Mouse (Mus musculus): ENCODE data around the gene Map4k4.

Gene Map4k4

DNA sequence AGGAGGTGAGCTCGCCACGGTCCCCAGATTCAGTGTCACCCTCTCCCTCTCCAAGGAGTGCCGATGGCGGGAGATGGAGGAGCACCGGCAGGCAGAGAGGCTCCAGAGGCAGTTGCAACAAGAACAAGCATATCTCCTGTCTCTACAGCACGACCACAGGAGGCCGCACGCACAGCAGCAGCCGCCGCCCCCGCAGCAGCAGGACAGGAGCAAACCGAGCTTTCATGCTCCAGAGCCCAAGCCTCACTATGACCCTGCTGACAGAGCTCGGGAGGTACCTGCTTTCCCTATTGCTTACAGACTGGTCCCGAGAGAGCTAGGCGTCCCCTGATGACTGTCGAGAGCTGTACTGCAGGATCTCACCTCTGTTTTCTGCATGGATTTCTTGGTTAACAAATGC, 99.8 kb downstream of the Map4k4 start:
- DNase-seq (ENCODE audit: inconsistent ontology term) = no peak

DNA sequence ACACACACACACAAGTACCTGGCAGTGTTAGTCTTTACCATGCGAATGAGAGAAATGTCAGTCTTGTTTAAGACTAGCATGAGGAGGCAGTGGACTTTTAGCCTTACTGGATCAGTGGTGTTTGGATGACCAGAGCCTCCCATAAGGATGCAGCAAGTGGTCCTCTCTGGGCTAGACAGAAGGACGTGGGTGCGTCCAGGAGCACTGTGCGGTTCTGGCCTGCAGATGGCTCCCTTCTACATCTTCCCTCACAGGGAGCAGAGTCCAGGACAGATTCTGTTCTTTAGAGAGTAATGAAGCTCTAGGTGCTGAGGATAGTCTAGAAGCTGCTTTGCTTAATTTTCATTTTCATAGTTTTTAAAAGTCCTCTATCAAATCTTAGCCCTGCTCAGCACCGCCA, 100.2 kb downstream of the Map4k4 start:
- no peak for DNase-seq (ENCODE audit: inconsistent ontology term)

DNA sequence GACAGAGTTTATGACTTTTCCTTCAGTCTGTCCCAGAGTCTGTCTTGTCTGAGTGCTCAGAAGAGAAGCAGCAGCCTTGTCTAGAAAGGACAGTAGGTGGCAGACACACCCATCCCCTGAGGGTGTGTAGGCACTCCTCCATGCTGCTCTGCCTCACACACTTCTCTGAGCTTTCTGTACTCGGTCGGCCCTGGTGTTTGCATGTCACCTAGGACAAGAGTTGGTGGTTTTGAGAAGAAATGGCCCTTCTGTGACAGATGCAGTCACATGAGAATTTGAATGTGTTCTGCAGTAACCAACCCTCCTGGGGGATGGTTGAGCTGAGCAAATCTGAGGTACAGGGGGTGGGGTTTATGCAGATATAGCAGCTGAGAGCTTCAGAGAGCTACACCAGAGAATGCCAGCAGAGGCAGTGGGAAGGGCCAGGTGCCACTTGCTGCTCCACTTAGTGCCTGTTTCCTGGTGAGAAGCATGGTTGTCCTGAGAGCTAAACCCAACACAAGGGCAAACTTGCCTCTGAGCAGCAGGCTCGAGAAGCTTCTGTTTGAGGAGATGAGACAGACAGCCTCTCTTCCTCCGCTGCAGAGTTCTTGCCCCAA, 101.5 kb downstream of the Map4k4 start:
- DNase-seq (ENCODE audit: inconsistent ontology term) = no peak

DNA sequence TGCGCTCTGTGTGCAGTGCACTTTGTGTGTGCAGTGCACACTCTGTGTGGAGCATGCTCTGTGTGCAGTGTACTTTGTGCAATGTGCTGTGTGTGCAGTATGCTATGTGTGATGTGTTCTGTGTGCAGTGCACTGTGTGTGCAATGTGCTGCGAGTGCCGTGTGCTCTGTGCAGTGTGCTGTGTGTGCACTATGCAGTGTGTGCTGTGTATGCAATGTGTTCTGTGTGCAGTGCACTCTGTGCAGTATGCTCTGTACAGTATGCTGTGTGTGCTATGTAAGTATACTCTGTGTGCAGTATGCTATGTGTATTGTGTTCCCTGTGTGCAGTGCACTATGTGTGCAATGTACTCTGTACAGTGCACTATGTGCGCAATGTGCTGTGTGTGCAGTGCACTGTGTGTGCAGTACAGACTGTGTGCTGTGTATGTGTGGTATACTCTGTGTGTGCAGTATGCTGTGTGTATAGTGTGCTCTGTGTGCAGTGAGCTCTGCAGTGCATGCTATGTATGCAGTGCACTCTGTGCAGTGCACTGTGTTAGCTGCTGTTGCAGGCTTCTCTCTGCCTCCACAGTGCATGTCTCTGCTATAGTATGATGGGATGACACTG, 105.4 kb downstream of the Map4k4 start:
- DNase-seq (ENCODE audit: inconsistent ontology term) = no peak

DNA sequence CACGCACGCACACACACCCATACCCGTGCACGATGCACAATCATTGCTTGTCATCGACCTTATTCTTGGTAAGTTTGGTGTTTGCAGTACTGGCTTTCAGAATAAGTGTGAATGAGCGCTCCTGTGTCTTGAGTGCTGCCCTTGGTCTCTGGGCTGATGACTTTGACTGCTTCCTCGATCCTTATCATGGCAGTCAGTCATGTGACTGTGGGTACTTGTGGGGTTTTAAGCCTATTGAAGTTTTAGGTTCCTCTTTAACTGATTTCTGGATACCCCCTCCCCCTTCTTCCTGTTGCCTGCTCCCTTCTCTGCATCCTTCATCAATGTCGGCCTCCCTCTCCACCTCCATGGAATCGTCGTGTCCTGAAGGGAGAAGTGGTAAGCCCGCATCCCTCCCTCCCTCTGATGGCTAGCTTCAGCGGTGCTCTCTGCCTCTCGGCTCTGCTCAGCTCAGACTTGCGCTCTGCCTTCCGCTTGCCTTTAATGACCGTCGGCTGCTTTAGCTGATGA, 107.3 kb downstream of the Map4k4 start:
- no peak for DNase-seq (ENCODE audit: inconsistent ontology term)

DNA sequence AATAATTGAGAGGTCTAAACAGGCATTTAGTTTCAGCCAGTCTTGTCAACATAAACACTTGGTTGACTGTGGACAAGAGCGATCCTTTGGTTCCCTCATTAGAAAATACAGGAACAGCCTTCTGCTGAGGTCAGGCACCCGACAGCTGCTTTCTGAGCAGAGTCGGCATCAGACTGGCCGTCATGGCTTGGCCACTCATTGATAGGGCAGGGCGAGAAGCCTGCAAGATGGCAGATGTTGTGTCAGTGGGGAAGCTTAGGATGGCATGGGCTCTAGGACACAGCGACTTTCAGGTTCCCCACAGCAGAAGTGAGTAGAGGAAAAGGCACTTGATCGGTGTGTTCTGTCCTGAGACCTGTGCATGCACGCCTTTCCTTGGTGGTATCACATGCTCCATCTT, 112.0 kb downstream of the Map4k4 start:
- DNase-seq (ENCODE audit: inconsistent ontology term) = no peak

DNA sequence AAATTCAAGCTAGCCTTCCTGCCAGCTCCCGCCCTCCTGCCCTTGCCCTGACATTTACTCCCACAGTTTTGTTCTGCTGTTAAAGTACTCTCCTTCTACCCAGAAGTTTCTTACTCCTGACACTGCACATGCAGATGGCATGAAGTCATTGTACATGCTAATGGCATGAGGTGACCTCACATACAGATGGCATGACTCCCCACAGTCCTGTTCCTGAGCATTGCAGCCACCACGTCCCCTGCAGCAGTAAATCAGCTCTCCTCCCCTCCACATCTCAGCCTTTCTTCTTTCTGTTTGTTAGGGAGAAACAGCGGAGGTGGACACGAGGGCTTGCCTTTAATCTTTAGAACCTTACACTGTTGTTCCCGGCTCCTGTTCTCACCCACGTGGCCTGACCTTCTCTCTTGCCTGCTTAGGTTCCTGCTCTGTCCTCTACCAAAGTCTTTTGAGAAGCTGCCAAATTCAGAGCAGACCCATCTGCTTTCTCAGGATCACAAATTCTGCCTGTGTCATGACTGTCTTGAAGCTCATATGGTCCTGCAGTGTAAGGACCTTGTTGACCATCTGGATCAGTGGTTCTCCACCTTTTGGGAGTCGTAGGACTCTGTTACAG, 114.5 kb downstream of the Map4k4 start:
- DNase-seq (ENCODE audit: inconsistent ontology term) = no peak

DNA sequence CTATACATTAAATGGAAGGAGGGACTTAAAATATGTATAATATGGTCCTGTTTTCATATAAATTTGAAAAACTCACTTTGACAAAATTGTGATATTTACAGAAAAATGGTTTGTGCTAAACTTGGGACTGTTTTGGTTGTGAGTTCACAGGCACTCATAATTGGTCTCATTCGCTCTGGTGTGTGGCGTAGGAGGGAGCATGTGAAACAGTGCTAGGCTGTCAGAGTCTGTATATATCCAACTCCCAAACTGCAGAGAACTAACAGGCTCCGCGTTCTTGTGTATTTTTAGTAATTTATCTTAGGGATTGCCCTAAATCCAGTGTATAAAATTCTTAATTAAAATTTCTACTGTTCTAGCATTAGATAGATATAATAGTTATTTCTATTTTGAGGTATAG, 120.9 kb downstream of the Map4k4 start:
- no peak for DNase-seq (ENCODE audit: inconsistent ontology term)

DNA sequence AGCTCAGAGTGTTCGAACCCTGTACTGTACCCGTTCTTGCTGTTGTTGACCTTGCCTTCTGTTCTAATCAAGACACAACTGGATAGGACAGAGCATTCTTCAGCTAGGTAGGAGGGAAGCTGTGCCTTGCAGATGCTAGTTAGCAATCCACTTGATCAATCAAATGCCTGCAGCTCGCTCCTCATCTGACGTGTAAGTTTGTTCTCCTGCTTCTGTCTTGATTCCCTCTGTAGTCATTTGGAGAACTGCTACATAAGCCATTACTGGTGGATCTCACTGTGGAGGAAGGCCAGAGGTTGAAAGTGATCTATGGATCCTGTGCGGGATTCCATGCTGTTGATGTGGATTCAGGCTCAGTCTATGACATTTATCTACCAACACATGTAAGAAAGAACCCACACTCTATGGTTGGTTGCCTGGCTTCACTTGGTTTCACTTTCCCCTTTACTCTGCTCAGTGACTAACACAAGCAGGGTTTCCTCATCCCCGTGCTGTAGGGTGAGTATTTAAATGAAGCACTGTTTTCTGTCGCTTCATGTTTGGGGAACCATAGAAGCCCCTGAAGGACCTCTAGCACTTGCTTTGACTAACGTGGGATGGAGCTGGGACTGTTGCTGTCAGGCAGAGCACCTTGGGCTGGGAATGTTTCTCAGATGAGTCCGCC, 121.9 kb downstream of the Map4k4 start:
- DNase-seq (ENCODE audit: inconsistent ontology term) = no peak

DNA sequence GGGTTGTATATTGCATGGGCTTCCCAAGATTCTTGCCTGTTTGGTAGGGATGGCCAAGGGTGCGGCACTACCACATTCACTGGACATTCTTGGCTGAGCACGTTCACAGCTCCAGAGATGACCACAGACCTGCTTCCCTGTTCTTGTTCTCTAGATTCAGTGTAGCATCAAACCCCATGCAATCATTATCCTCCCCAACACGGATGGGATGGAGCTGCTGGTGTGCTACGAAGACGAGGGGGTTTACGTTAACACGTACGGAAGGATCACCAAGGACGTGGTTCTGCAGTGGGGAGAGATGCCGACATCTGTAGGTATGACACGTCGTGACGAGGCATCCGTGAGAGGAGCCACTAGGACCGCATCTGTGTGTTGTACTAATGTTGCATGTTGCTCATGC, 122.5 kb downstream of the Map4k4 start:
- no peak for DNase-seq (ENCODE audit: inconsistent ontology term)

DNA sequence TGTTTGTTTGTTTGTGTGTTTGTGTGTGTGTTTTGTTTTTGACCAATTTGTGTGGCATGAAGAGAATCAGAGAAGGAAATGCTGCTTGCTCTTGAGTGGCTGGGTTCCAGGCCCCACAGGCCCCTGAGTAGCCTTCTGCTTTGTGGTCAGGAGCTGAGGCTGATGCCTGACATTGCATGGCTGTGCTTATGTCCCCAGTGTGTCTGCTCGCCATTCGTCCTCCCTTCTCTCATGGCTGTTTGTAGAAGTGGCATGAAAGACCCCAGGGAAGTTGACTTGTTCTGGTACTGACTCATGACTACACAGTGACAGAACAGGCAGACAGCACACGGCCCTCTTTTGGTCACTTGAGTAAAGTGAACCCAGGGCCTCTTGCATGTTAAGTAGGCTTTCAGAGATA, 123.0 kb downstream of the Map4k4 start:
- DNase-seq (ENCODE audit: inconsistent ontology term) = no peak

DNA sequence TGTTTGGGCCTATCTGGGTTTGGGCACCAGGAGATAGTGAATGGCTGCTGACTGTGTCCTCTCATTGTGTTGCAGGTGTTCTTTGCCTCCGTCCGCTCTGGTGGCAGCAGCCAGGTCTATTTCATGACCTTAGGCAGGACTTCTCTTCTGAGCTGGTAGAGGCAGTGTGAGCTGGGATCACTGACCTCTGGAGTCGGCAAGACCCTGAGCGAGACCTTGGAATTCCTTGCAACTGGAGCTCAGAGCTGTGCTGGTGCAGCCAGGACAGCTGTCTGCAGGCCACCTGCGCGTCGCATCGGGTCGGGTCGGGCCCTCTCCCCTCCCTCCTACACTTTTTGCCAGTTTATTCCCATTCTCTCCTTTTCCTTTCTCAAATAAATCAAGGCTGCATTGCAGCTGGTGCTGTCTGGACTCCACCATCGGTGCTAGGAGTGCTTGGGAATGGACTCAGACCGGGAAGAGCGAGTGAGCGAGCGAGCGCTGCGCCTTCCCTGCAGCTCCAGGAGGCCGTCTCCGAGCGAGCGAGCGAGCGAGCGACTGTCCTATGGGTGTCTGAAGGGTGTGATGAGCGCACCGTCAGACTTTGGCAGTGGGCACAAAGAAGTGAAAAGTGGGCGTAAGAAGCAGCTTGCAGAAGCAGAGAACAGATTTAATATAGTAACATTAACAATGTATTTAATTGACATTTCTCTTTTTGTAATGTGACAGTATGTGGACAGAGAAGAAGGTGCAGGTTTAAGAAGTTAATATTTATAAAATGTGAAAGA, 124.0 kb downstream of the Map4k4 start:
- DNase-seq (ENCODE audit: inconsistent ontology term) = no peak

DNA sequence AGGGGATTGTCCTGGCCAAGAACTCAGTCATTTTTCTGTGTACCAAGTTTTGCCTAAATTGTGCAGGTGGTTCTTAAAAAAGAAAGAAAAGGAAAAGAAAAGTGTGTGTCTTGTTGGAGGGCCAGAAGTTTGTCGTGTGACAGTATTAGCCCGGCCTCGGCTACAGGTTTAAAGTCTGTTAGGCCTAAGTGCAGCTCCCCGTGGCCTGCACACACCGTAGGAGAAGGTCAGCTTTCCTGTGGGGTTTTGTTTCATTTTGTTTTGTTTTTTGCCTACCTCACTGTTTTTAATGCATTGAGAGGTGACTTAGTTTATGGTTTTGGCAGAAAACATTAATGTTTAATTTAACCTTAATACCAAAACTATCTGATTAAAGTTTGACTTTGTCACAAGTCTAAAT, 124.7 kb downstream of the Map4k4 start:
- no peak for DNase-seq (ENCODE audit: inconsistent ontology term)

DNA sequence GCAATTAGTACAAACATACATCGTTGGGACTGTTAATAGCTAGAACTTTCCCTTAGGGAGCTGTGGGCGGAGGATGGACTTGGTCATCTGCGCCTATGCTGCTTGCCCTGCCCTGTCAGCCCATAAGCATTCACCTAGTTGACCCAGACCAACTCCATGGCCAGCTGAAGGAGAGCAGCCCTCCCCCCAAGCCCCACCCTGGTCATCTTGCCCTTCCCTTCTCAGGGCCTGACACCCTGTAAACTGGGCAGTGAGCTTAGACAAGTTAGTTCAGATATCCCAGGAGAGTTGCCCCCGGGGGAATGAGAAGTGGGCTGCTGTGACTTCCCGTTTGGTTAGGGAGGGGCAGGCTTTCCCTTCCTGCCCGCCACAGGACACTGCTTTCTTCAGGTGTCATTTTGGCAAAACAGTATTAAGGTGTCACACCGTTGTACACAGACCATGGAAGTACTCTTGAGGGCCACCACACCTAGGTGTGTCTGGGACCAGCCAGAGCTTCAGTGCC, 126.5 kb downstream of the Map4k4 start:
- DNase-seq (ENCODE audit: inconsistent ontology term) = no peak

DNA sequence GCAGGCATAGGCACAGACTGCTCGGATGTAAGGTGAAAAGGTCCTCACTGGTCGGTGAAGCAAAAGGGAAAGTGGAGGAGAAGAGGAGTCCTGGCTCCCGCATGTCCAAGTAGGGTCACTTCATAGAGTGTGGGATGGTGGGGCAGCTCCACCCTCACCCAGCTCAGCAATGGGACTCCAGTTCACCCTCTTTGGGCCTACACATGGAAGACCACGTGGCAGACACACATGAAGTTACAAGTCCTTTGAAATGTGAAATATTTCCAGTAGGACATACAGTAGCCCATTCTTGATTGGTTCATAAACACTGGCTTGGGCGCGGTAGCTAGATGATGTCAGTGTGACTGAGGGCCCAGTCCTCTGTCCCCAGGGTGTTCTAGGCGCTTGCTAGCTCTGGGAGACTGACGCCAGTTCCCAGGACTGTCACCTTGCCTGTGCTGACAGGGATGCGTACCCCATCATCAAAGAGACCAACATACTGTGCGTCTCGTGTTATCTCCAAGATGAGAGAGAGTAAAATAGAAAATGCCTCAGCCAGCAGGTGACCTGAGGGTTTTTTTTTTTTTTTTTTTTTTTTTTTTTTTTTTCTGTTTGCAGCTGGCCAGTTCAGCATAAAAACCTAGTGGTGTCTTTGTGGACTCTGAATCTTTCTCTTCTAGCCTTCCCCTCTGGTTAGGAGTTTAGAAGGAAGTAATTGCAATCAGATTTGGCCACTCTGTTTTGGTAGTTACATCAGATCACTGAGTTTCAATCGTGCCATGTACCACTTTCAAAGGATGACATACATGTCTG, 127.7 kb downstream of the Map4k4 start:
- no peak for DNase-seq (ENCODE audit: inconsistent ontology term)

DNA sequence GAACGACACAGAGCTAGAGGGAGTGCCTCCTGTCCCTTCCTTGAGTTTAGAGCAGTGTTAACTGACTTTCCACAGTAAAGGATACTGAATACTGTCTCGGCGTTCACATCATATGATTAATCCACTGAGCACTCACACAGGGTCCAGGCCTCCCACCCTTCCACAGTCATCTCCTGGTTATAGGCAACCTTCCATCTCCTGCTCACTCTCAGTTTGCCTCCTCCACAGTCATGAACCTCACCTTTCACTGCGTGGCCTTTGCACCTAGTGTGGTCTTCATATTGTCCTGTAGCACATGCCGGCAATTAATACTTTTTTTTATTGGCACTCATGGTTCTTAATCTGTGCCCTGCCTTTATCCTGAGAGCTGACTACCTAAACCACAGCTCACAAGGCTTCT, 128.9 kb downstream of the Map4k4 start:
- DNase-seq (ENCODE audit: inconsistent ontology term) = no peak

DNA sequence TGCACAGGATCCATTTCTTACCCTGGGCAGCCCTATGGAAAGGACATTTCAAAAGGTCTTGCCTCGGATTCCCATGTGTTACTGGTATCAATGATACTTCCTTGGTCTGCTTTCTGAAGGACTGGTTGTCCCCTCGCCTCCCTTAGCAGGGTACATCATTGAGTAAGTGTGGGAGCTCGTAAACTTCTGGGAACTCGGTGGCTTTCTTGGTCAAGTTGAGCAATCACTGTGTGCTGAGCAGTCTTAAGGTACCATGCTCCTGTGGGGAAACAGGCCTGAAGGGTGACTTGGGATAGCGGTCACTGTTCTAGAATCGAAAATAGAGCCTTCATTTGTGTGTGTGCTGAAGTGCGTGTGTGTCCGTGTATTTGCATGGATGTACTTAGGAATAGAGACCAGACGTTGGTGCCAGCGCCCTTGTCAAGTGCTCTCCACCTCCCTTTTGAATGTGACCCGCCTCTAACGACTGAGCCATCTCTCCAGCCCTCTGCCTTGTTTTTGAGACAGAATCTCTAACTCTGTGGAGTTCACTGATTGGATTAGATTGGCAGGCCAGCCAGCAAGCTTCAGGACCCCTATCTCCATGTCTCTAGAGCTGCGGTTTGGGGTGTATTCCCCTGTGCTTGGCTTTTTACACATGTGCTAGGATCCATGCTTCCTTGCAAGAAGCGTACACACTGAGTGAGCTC, 129.7 kb downstream of the Map4k4 start:
- DNase-seq (ENCODE audit: inconsistent ontology term) = no peak

DNA sequence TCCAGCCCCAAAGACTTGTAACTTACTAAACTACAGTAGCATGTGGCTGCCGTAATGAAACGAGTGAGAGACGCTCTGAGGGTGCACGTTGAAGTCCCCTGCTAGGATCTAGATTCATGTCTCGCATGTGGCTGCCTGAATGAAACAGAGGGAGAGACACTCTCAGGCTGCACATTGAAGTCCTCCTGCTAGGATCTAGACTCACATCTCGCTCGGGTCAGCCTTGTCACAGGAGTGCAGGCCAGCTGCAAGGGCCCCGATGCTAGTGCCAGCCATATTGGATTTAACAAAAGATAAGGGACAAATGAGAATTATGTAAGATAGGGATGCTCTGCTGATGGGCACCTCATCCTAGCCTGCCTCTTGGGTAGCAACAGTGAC, 130.3 kb downstream of the Map4k4 start:
- no peak for DNase-seq (ENCODE audit: inconsistent ontology term)

DNA sequence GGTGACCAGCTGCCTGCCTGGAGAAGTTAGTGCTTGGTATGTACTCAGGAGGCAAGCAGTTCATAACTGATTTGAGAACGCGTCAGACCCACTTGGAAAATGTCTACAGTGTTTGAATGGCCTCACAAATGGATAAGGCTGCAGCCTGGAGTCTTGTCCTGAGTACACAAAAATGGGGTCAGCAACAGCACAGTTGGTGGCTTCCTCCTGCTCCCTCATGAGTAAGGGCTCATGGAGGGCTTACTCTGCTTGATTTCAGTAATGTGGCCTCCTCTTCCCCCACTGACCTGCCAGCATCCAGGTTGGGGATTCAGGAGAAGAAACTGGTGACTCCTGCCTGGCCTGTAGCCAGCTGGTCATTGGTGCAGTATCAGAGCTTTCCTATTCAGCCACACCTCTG, 130.9 kb downstream of the Map4k4 start:
- no peak for DNase-seq (ENCODE audit: inconsistent ontology term)

DNA sequence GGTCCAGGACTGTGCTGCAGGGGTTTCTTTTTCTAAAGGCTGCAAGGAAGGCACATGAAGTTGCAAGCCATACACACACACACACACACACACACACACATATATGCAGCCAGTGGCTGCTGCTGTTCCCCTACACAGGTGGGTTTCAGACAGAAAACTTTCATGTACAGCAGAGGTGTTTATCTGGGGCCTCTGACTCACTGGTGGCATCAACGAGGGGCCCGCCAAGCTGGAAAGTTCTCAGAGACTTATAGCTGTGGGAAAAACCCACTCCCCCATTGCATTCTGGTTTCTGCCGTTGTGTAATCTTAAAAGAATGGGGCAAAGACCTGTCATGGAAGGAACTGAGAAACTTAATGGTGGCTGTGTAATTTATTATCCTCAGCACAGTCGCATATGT, 132.6 kb downstream of the Map4k4 start:
- no peak for DNase-seq (ENCODE audit: inconsistent ontology term)
